Mouse (Mus musculus) lung, postnatal 0 days (tissue): ENCODE data around the gene Tpx2. TPM values are rescaled to one million over a fixed set of nuclear protein-coding genes. Genes with fewer than 3 reads are reported as not detected.
A peak's percentile ranks its signal among the peaks of the same experiment; 100 is the strongest.

Source experiments
- ATAC-seq: fragments of 200-750 bp; cut with Nextera tagmentation; 2 replicates; pipeline ENCODE4 v1.8.0; 2017; ENCODE audit warnings: moderate library complexity
- DNase-seq: peaks from one replicate; pipeline ENCODE4 v3.0.0-alpha.2; 2016; ENCODE audit warnings: low spot score
- H3K27ac ChIP-seq: fragments of 300-500 bp; sonication (generic); 2 replicates; pipeline ENCODE4 v1.5.1; 2014; ENCODE audit warnings: antibody characterized with exemption, mild to moderate bottlenecking, low read length, mixed read lengths
- H3K27me3 ChIP-seq: fragments of 300-500 bp; sonication (generic); replicated peaks from 2 replicates; pipeline ENCODE4 v1.6.1; 2014; ENCODE audit warnings: low read length, mixed read lengths; ENCODE audit not compliant: insufficient read depth
- H3K36me3 ChIP-seq: fragments of 300-500 bp; sonication (generic); 2 replicates; pipeline ENCODE4 v1.6.1; 2014; ENCODE audit warnings: low read length, mixed read lengths; ENCODE audit not compliant: insufficient read depth
- H3K4me1 ChIP-seq: fragments of 300-500 bp; sonication (generic); 2 replicates; pipeline ENCODE4 v1.6.1; 2014; ENCODE audit warnings: antibody characterized with exemption, low read depth, low read length, mixed read lengths; ENCODE audit not compliant: insufficient read depth
- H3K4me2 ChIP-seq: fragments of 300-500 bp; sonication (generic); replicated peaks from 2 replicates; pipeline ENCODE4 v1.6.1; 2014; ENCODE audit warnings: low read depth, mild to moderate bottlenecking, low read length, moderate library complexity, mixed read lengths
- H3K4me3 ChIP-seq: fragments of 300-500 bp; sonication (generic); 2 replicates; pipeline ENCODE4 v1.5.1; 2014; ENCODE audit warnings: low read depth, low read length
- H3K9ac ChIP-seq: fragments of 300-500 bp; sonication (generic); replicated peaks from 2 replicates; pipeline ENCODE4 v1.6.1; 2014; ENCODE audit warnings: low read depth, mild to moderate bottlenecking
- H3K9me3 ChIP-seq: fragments of 300-500 bp; sonication (generic); 2 replicates; pipeline ENCODE4 v1.6.1; 2016; ENCODE audit warnings: low read length, mixed read lengths
- CTCF ChIP-seq: IDR thresholded peaks from 2 replicates; pipeline ENCODE4 v1.5.1; 2016; ENCODE audit warnings: antibody characterized with exemption, mild to moderate bottlenecking
- EP300 ChIP-seq: IDR thresholded peaks from 2 replicates; pipeline ENCODE4 v1.6.1; 2016; ENCODE audit warnings: antibody characterized with exemption, mild to moderate bottlenecking, control low read depth
- WGBS: fragments of 180-500 bp; shearing (Covaris S2); extraction: QIAGEN DNeasy Blood & Tissue Kit; methylation state at CpG from one replicate; pipeline ENCODE4 v1.1.7; 2014; 5-methylcytosine and 5-hydroxymethylcytosine counted together
- polyA plus RNA-seq: library from polyadenylated mRNA; unstranded; fragments of >200 nt; fragmentation: Nextera tagmentation; extraction: Ambion mirVana; gene quantifications from 2 replicates; pipeline ENCODE4 v1.2.1, GENCODE M21; 2015

Gene Tpx2
- polyA plus RNA-seq, 1 experiment from 2014 or later, result 3.1 TPM

DNA sequence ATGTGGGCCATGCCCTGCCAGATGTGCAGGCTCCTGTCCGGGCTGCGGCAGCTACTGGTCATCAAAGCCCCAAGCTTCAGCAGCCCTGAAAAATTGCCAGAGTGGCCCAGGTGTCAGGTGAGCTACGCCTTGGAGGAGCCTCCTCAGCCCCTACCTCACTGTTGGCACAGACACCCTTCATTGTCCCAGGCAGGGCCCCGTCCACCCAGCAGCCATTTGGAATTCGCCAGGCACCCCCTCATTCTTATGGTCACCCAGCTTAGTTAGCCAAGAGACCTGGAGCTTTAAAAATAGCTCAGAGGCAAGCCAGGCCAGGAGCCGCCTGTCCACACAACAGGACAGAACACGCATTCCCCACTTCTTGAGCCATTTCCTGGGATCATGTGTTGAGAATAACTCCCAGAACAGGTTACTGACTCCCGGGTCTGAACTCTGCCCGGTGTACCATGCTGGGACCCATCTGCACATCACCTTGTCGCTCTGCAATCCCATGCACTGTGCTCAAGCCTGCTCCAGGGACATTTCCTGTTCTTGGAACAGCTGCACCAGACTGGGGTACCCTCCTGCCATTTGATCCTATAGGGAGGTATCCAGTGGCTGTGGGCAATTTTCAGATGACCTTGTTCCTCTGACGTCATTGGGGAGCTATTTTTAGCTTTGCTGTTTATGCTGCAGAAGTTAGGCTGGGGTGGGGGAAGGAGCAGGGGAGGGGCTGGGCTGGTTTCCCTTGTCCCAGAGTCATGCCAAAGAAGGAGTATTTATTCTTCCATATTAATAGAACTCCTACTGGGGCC lies 57.5 kb downstream of the Tpx2 start:
- DNase-seq (peak; percentile 41), ATAC-seq (peak; percentile 37)
- Histone ChIP-seq H3K4me1 (no peaks in the 10 kb centered on the region), H3K36me3 (no peaks in the 10 kb centered on the region), H3K4me2 (no peak overlapping the region), H3K27ac (no peak overlapping the region), H3K4me3 (no peak overlapping the region), H3K27me3 (no peaks in the 10 kb centered on the region), H3K9ac (no peak overlapping the region), H3K9me3 (no peaks in the 10 kb centered on the region)
- TF ChIP-seq EP300 (no peak), CTCF (no peak)
- 36% methylated on average over 11 of the region's 11 CpGs for WGBS

DNA sequence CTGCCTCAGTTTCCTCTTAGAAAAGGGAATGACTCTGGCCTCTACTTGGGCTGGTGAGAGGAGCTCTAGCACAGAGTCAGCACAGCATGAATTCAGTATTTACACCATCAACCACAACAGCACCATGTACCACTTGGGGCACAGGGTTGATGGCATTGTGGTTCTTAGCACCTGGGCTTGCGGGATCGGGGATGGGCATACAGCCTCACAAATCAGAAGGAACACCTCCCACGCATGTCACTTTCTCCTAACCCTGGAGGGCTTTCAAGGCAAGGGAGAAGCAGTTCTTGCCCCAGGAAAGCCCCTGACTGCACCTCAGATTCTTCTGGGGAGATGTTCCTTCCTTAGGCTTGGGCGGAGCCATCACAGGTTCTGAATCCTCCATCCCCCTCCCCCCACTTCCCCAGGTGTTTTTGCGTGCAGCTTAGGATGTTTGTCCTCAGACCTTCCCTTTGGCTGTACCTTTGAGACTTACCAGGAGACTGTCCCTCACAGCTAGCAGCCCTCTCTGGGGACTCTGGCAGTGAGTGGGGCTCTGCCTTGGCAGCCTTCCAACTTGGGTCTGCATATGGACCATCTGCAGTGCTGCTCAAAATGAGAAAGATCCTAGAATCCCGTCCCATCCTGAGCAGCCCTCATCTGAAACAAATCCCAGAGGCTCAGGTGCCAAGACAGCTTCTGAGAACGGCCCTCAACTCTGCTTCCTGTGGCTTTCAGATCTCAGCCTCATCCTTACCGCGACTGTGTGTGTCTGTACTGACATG lies 58.7 kb downstream of the Tpx2 start:
- Histone ChIP-seq H3K36me3 (no peaks in the 10 kb centered on the region), H3K9me3 (no peaks in the 10 kb centered on the region), H3K9ac (no peak overlapping the region), H3K4me2 (no peak overlapping the region), H3K27me3 (peaks cover 2% of the 10 kb centered on the region; the same call in 1 of the 2 replicates), H3K4me1 (no peaks in the 10 kb centered on the region), H3K4me3 (no peak overlapping the region), H3K27ac (no peak overlapping the region)
- WGBS, result 47% methylated on average over 9 of the region's 9 CpGs
- ATAC-seq, result no peak
- no peak for DNase-seq
- TF ChIP-seq CTCF (no peak), EP300 (no peak)

GRCm38 (mm10) chr2:152907114-152907943 lies 59.6 kb downstream of the Tpx2 start:
- no peaks in the 10 kb centered on the region for H3K36me3 ChIP-seq
- H3K9me3 ChIP-seq, result no peaks in the 10 kb centered on the region
- DNase-seq (no peak), ATAC-seq (no peak)
- WGBS, result 53% methylated on average over 14 of the region's 14 CpGs
- H3K9ac ChIP-seq, result no peak overlapping the region
- no peak overlapping the region for H3K4me2 ChIP-seq
- no peaks in the 10 kb centered on the region for H3K4me1 ChIP-seq
- no peak overlapping the region for H3K27ac ChIP-seq
- TF ChIP-seq EP300 (no peak), CTCF (no peak)
- H3K4me3 ChIP-seq, result no peak overlapping the region
- peaks cover 10% of the 10 kb centered on the region for H3K27me3 ChIP-seq

GRCm38 (mm10) chr2:152909848-152910247 lies 62.1 kb downstream of the Tpx2 start:
- no peak for TF ChIP-seq EP300
- no peak for TF ChIP-seq CTCF
- Histone ChIP-seq H3K27ac (no peak overlapping the region), H3K4me2 (no peak overlapping the region), H3K27me3 (peaks cover 17% of the 10 kb centered on the region), H3K9me3 (no peaks in the 10 kb centered on the region), H3K4me3 (no peak overlapping the region), H3K36me3 (no peaks in the 10 kb centered on the region), H3K9ac (no peak overlapping the region), H3K4me1 (peaks cover 2% of the 10 kb centered on the region; the same call in 1 of the 2 replicates)
- DNase-seq (no peak), ATAC-seq (no peak)
- 64% methylated on average over 6 of the region's 6 CpGs for WGBS

GRCm38 (mm10) chr2:152911031-152911430 lies 63.3 kb downstream of the Tpx2 start, which contains the start of gene Mylk2:
Gene Mylk2 (plus strand): TSS chr2:152911352.
- no peak within 1 kb of the TSS for H3K4me2 ChIP-seq
- H3K4me3 ChIP-seq, result no peak within 1 kb of the TSS
- H3K27ac ChIP-seq, result no peak within 1 kb of the TSS
- no peak for TF ChIP-seq EP300
- TF ChIP-seq CTCF, result no peak
- 21% methylated on average over 12 of the region's 12 CpGs for WGBS
- no peak for DNase-seq
- no peaks in the 10 kb centered on the region for H3K36me3 ChIP-seq
- H3K9ac ChIP-seq, result no peak within 1 kb of the TSS
- peaks cover 2% of the 10 kb centered on the region; the same call in 1 of the 2 replicates for H3K4me1 ChIP-seq
- ATAC-seq, result no peak
- H3K9me3 ChIP-seq, result no peaks in the 10 kb centered on the region
- H3K27me3 ChIP-seq, result peaks cover 17% of the 10 kb centered on the region

DNA sequence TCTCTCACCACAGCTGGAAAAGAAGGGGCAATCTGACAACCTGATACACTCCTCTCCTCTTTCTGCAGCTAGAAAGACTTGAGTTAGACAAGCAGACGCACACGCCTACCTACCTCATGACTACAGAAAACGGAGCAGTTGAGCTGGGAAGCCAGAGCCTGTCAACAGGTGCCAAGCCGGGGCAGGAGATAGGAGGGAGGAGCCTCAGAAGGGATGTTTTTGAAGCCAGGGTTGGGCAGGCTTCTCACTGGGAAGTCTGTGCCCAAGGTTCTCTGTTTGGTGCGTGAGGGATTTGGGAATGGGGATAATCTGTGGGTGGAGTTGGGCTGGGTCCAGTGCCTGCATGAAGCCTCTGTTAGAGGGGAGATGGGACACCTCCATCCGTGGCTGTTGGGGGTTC lies 63.7 kb downstream of the Tpx2 start:
- no peak for DNase-seq
- Histone ChIP-seq H3K27ac (no peak overlapping the region), H3K9me3 (no peaks in the 10 kb centered on the region), H3K4me2 (no peak overlapping the region), H3K9ac (no peak overlapping the region), H3K4me1 (peaks cover 2% of the 10 kb centered on the region; the same call in 1 of the 2 replicates), H3K4me3 (no peak overlapping the region), H3K27me3 (peaks cover 17% of the 10 kb centered on the region), H3K36me3 (no peaks in the 10 kb centered on the region)
- ATAC-seq, result no peak
- TF ChIP-seq CTCF (no peak), EP300 (no peak)
- 30% methylated on average over 6 of the region's 6 CpGs for WGBS
